Mouse (Mus musculus) lung, adult 2 months (tissue): ENCODE results near the gene Prss33.

Experiments
- CTCF ChIP-seq: fragments of 200-500 bp; IDR thresholded peaks from 2 replicates; pipeline ENCODE4 v1.5.1; 2011; ENCODE audit warnings: mild to moderate bottlenecking, low read length, control low read depth; ENCODE audit not compliant: insufficient read depth
- POLR2A ChIP-seq: fragments of 200-500 bp; IDR thresholded peaks from 2 replicates; pipeline ENCODE4 v1.6.1; 2011; ENCODE audit warnings: low read depth, mild to moderate bottlenecking, control low read depth, low read length, borderline replicate concordance; ENCODE audit errors: extremely low read depth

GRCm38 (mm10) chr17:23831201-23831600, 4.7 kb downstream of the Prss33 start:
- TF ChIP-seq CTCF (no peak), POLR2A (no peak)
